Mouse (Mus musculus): ENCODE measurements around the gene Hnrnpa0. TPM values are rescaled to one million over a fixed set of nuclear protein-coding genes. Genes with fewer than 3 reads are reported as not detected.

Hnrnpa0 gene
- polyA plus RNA-seq, 1 experiment = 34.9 TPM

DNA sequence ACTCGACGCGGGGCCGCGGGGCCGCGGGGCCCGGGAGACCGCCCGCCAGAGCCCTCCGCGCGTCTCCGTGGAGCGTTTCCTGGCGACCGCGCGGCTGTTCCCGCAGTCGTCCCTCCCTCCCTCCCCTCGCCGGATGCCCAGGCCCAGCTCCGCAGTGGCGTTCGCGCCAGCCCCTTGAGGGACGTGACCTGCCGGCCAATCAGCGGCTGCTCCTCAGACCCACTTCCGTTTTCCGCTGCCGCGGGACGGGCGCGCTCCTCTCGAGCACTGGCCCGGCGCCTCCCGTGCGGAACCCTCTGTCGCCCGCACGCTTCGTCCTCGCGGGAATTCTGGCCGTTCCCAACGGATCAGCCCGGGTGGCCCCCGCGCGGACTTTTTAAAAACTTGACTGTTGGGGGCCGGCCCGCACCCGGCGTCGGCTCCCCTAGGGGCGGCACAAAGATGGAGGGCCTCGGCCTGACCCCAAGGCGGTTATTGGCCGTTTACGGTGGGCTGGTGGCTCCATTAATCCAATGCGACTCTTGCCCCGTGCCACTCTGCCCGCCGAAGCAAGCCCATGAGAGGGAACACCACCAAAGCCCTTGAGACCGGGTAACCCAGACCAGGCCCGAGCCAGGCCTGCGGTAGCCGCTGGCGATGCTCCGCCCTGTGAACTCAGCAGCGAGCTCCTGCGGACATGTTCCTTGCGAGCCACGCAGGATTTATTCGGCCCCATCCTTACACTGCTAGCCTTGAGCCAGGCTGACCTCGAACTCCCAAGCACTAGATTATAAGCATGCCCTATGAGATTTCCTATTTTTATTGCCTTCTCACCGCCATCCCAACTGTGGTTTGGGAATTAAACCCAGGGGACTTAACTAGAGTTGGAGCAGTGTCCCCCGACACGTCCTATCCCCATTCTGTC is 664 bp upstream of the Hnrnpa0 start:
- DNase-seq (ENCODE audit: low read depth, low spot score) = peak; percentile 75
- under 1% methylated on average over 83 of the region's 83 CpGs for WGBS

DNA sequence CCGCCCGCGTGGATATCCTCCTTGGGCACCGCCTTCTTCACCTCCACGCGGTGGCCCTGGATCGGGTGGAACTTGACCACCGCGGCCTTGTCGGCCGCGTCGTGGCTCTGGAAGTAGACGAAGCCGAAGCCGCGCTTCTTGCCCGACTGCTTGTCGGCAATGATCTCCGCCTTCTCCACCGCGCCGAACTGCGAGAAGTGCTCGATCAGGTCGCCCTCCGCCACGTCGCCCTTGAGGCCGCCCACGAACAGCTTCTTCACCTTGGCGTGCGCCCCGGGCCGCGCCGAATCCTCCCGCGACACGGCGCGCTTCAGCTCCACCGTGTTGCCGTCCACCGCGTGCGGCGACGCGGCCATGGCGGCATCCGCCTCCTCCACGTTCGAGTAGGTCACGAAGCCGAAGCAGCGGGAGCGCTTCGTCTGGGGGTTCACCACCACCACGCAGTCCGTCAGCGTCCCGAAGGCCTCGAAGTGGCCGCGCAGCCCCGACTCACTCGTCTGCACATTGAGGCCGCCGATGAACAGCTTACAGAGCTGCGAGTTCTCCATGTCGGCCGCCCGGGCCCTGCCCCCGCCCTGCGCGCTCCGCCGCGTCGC is 492 bp downstream of the Hnrnpa0 start:
- under 1% methylated on average over 81 of the region's 81 CpGs for WGBS
- DNase-seq (ENCODE audit: low read depth, low spot score) = no peak

DNA sequence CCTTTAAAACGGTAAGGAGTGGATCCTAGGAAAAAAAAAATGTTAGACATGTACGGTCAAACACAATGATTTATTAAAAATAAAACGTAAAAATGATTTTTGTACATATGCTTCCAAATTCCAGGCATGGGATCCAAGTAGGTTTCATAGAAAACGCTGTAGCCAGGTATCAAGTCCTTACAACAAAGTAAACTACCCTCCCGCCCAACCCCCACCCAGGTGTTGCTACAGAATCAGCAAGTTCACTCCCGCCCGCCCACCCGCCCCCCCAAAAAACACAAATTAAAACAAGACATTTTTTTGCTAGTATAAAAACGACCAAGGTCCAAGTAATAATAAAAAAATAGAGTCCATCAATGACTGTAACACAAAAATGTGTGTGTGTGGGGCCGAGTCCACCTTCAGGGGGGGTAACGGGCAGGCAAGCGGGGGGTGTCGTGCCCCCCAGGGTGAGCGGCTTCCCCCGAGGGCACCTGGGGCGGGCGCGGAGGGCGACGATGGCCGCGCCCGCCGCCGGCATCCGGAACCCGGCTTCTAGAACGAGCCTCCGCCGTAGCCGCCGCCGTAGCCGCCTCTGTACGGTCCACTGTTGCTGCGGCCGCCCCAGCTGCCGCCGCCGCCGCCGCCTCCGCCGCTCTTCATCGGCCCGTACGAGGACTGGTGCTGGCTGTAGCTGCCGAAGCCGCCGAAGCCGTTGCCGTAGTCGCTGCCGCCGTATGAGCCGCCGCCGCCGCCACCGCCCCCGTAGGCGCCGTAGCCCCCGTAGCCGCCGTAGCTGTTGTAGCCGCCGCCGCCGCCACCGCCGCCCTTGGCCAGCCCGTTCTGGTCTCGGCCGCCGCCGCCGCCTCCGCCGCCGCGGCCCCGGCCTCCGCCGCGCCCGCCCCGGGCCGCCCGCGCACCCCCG is 1.2 kb downstream of the Hnrnpa0 start:
- DNase-seq (ENCODE audit: low read depth, low spot score) = no peak
- WGBS = 1% methylated on average over 74 of the region's 92 CpGs

DNA sequence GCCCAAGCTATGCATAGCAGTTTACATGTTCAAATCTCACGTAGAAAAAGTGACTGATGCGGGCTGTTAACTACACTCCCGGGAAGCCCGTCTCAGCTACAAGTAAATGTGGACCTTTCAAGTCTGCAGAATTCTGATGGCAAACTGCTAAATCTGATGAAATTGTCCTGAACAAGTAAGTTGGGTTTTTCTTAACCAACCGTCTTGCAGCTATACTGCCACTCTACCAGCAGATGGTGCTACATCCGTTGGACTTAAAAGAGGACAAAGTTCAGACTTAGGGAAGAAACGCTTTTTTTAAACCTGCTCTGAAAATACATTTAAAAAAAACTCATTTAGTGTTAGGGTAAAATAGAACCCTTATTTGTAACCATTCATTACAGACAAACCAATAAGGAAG is 2.2 kb downstream of the Hnrnpa0 start:
- no peak for DNase-seq (ENCODE audit: low read depth, low spot score)
- WGBS = 6% methylated on average over 7 of the region's 7 CpGs

DNA sequence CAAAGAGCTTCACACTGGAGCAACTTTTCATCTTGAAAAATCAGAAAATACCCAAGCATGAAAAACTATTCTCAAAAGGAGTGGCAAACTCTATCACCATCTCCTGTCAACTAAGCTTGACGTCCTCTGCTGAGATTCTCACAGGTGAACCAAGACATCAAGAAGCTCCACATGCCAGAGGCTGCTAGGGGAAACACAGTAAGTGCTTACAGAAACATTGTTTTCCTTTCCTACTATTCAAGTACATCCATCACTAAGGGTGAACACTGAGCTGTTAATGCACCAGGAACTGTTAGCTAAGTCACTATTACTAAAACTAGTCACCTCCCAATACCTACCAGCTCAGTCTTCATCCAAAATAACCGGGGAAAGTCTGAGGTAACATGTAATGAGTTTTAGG is 3.4 kb downstream of the Hnrnpa0 start:
- DNase-seq (ENCODE audit: low read depth, low spot score) = no peak
- WGBS = 46% methylated on average over 2 of the region's 2 CpGs

DNA sequence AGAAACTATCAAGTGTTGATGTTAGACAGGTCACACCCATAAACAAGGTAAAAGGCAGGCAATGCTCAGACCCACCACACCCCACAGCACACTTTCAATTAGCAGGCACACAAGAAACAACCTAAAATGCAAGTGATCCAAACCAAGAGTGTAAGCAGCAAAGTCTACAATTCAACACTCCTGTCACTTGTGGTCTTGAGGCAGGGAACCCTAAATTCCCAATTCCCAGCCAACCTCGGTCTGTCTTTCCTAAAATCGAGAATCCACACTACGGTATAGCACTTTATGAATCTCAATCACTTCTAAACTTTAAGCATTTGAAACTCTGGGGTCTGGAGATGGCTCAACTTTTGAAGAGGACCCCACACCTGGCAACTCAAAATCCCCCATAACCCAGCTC is 4.1 kb downstream of the Hnrnpa0 start:
- no peak for DNase-seq (ENCODE audit: low read depth, low spot score)
- WGBS = 79% methylated on average over 3 of the region's 3 CpGs

DNA sequence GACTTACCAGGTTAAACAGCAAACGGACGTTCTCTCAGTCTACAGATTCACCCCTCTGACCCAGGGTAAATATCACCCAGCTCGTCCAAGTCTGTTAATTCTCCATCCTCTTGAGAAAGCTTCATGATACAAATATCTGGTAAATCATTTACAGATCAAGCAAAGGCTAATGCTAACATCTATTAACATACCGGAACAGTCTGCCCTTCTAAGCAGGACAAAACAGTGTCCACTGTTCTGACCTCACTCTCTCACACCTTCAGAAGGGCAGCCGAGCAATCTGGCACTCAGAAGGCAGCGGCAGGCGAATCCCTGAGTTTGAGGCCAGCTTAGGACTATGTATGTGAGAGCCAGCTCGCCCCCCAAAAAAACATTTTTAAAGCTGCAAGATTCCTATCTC is 5.0 kb downstream of the Hnrnpa0 start:
- WGBS = 39% methylated on average over 8 of the region's 8 CpGs
- no peak for DNase-seq (ENCODE audit: low read depth, low spot score)

DNA sequence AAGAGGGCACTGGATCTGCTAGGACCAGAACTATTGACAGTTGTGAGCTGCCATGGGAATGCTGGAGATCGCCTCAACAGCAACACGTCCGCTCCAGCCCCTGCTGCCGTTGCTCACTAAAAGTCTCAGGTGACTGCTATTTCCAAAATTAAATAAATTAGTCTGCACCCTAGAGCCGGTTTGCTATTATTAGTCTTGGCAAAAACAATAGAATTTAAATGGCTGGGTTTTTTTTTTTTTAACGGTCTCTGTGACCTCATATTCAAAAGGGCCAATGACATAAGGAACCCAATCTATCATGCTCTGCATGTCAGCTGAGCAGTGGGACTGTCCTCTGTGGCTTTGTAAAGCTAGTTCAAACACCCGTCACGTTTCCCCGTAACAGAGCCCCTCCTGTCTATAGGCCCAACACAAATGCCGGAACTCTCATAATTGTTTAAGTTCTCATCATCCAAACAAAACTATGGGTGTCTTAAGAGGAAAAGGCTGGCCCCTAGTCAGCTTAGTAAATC is 5.5 kb downstream of the Hnrnpa0 start:
- DNase-seq (ENCODE audit: low read depth, low spot score) = no peak
- WGBS = 54% methylated on average over 10 of the region's 10 CpGs

DNA sequence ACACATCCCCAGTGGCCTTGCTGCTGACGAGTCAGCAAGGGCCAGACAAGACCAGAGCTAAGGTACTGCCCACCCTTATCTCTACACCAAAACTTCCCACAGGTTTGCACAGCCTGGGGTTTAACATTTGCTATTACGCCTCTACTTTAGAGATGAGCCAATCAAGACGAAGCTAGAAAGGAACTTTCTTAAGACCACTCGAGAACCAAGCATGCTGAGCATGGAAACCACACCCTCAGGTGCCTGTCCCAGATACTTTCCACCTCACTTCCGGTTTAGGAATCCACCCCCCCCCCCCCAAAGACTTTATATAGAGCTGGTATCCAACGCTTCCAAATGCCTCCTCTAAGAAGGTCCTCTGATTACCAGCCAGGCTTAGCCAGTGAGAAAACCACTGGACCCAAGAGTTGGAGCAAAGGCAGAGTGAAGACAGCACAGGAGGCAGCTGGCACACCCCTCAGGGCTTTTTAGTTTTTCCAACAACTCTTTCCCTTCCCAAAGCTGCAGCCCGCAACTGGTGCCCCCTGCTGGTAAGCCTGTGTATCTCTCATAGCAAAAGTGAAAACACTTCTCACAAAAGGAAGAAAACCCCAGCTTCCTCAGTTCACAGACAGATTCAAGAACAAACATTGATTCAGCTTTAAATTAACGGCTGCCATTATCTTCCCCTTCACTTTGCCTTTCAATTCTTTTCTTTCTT is 10.9 kb downstream of the Hnrnpa0 start:
- no peak for DNase-seq (ENCODE audit: low read depth, low spot score)
- 53% methylated on average over 8 of the region's 8 CpGs for WGBS

DNA sequence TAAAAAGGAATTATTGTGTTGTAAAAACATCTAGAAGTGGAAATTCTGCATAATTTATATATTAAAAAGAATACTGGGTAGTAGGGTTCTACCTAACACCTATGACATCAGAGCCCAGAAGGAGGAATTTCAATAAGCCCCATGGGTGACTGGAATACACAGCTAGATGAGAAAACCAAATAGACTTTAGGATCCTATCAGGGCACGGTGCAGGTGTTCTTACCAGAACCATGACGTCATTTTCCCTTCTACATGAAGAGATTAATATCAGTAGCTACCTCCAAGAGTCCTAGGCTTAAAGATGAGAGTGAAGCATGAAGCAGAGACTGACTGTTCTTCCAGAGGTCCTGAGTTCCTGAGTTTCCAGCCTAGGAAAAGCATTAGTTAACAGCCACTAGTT is 11.6 kb downstream of the Hnrnpa0 start:
- WGBS = 79% methylated on average over 2 of the region's 2 CpGs
- DNase-seq (ENCODE audit: low read depth, low spot score) = no peak

DNA sequence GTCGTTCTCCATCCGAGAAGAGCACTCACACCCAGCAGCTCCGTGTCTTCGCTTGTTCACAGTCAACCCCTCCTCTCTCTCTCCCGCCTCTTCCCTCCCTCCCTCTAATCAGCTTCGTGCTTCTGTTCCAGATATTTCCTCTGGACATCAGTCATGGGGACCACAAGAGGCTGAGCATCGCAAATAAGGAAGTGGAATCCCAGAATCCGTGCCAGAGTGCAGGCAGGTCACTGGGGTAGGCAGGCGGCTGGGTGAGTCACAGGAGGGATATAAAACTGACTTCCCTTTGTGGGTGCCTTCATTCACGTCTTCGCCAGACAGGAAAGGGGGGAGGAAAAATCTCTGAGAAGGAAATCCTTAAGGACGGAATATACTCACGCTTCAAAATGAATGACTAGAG is 13.1 kb downstream of the Hnrnpa0 start:
- WGBS = 4% methylated on average over 13 of the region's 13 CpGs
- no peak for DNase-seq (ENCODE audit: low read depth, low spot score)

DNA sequence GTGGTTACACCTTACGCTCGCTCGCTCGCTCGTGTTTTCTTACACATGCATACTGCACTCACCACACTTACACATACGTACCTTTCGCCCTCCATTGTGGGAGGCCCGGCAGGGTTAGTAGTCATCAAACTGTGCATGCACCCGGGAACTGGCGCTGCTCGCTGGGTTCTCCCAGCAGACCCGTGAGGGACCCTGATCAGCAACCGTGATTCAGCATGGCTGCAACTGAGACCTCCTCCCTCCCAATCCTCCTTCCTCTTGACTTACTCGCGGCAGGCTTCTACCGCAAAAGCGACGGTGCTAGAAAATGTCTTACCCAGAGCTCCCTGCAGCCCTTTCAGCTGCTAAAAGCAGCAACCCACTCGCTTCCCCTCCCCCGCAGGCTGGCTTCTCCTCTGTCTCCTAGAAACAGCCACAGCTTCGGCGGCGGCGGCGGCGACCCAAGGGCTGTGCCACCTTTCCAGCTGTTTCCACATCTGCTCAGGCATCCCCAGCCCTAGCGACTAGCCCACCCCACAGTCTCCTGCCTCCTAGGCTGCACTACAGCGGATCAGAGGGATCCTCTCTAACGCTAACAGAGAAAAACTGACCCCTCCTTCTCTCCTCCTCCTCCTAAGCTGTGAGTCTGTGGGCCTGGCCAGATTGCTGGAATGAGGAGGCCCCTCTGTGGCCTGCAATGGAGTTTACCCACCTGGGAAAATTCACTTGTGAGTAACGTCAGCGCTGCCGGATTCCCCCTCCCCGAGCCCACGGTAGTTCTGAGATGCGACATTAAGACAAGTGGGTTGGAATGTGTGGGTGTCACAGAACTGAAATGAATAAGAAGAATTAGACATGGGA is 15.1 kb downstream of the Hnrnpa0 start, which contains the start of gene Klhl3:
Klhl3 (minus strand) TSS at position 532 of the 840 bp plus-strand sequence.
- WGBS = 5% methylated on average over 35 of the region's 35 CpGs
- no peak for DNase-seq (ENCODE audit: low read depth, low spot score)

DNA sequence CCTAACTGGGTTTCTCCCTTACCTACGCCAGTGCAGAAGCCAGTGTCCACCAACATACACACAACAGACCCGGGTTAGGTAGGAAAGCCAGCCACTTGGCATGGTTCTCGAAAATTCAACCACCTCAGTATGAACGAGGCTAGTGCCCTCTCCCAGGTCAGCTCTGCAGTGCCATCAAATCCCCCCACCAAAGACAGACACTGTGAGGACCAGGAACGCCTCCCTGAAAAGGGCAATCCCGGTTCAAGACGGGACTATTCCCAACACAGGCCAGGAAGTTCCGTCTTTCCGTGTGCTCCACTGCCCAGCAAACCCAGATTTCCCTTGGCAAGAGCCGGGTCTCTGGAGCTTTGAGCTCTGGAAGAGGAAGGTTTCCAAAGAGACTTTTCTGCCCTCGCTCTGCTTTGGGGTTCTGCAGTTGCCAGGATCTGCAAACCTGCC is 15.7 kb downstream of the Hnrnpa0 start:
- whole genome bisulfite sequencing = 8% methylated on average over 11 of the region's 11 CpGs
- no peak for DNase-seq (ENCODE audit: low read depth, low spot score)

DNA sequence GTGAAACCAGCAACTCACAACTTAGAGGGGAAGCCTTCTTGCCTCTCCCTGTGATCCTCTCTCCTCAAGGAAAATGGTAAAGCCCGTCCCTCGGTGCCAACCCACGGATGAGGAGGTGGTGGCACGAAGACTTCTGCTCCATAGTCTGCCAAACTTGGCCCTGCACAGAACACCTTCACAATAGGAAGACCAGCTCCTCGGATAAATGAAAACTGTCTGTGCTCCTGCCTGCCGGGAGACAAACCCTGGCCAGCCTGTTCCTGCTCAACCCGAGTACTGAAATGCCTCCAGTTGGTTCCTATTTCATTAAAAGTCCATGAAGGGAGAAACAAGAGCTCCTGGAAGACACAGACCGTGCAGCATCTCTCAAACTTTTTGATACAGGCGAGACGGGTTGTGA is 16.2 kb downstream of the Hnrnpa0 start:
- no peak for DNase-seq (ENCODE audit: low read depth, low spot score)
- WGBS = 57% methylated on average over 10 of the region's 10 CpGs

DNA sequence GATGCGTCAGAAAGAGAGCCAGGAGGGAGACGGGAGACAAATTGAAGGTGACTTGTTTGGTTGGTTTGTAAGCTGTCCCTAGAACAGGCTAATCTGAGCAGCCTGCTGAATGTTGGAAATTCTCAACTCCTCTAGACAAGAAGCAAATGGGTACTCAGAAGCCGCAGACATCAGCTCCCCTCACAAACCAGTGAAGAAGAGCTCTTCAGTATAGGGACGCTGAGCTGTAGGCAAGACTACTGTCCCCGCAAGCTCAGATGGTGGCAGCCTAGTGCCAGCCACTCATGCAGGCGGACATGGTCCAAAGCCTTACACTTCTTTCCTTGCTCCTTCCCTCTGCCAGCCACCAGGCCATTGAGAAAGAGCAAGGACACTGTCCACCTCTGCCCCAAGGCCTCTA is 17.1 kb downstream of the Hnrnpa0 start:
- WGBS = 96% methylated on average over 6 of the region's 6 CpGs

DNA sequence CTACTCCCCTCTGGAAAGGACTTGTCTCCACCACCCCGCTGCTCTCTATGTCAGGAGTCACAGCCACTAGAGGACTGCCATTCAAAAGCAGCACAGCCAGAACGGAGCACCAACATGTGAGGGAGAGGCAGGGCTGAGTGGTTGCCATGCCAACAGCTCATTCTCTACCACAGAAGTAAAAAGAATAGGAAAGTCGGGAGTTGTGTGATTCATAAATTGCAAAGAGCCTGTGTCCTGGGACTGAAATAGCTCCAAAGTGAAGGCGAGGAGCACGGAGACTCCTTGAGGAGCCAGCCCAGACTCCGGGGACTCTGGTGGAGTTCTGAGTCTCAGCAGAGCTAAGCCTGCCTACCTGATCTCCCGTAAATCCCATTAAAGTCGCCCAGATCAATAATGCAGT is 37.7 kb downstream of the Hnrnpa0 start:
- WGBS = 62% methylated on average over 8 of the region's 8 CpGs
- DNase-seq (ENCODE audit: low read depth, low spot score) = no peak

More for the DNA sequence above, 17.1 kb downstream of the Hnrnpa0 start:
- no peak for DNase-seq (ENCODE audit: low read depth, low spot score)

DNA sequence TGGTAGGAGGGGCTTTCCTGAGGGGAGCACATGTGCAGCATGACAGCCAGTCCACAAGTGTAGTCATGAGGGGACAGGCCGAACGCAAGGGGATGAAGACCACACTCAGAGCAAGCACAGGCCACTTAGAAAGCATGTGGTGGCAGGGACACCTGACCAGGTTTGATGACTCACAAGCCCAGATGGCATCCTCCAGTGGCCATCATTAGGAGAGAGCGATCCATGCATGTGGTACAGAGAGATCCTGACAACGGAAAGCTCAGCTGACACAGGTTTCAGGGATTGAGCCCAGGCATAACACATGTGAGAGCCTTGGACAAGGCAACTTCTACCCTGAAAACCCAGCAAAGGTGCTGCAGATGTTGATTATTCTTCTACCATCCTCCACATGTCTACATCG is 44.0 kb downstream of the Hnrnpa0 start:
- no peak for DNase-seq (ENCODE audit: low read depth, low spot score)
- WGBS = 88% methylated on average over 5 of the region's 5 CpGs

DNA sequence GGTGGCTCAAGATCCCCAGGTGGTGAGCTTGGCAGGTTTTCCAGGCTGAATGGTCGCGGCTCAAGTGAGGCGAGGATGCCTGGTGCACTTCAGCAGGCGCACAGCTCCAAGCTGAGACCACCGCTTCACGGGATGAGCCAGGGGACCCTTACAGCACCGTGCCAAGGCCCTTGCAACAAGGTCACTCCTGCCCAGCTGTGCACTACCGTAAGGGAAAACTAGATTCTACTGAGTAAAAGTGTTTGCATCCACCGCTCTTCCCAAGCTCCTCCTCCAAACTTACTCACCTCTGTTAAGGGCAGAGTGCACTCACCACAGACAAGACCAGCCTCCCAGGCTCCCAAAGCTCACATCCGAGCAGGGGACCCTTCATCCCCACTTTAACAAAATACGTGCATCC is 44.8 kb downstream of the Hnrnpa0 start:
- no peak for DNase-seq (ENCODE audit: low read depth, low spot score)
- 86% methylated on average over 11 of the region's 11 CpGs for WGBS

Data from large intestine, adult 2 months (tissue).